Mouse (Mus musculus): Measurements from ENCODE around the gene Samd4b. TPM values are rescaled to one million over a fixed set of nuclear protein-coding genes. Genes with fewer than 3 reads are reported as not detected.
"Not testable (repeated sequence)": the region's sequence is repeated elsewhere in the genome, so short reads cannot be mapped to it uniquely, and the experiment has no call there.

Samd4b gene
- 4.6 and 5.4 TPM in 2 replicates for total RNA-seq (2017)

DNA sequence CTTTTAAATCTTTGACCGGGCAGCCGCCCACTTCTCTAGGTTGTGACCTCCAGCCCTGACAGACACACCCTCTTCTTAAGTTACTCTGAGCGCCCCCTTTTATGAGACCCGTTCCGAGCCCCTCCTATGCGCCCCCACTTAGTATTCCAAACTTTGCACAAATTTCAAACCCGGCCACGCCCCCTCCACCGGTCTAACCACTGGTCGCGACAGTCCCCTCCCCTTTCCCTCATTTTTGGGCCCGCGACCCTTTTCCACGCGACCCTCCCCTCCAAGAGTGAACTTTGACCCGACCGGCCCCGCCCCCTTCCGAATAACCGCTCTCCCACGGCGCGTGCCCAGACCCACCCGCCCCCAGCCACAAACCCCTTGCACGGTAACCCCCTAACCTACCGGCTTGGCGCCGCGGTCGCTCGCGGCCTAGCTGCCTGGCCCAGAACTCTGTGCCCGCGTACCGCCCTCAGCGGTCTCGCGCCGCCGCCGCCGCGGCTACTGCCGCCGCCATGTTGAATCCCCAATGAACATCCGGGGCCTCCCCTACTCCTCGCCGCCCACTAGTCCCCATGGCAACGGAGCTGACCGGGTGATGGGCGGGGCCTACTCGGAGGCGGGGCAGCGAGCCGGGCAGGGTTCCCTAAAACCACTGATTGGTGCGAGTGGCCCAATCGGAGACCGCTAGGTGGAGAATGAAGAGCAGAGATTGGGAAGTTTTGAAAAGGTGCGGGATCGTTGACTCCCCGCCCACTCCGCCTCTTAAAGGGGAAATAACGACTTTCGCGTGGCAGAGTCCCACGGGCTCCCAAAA lies at the start of gene Samd4b, which contains the start of gene Pak4:
TSS of gene Samd4b (minus strand) at position 503 of the 805 bp plus-strand sequence.
TSS of gene Pak4 (minus strand) at position 544 of the 805 bp plus-strand sequence.
- peak; percentile 91 for ATAC-seq (replicated peaks; ENCODE audit: low read depth, poor library complexity, severe bottlenecking)

DNA sequence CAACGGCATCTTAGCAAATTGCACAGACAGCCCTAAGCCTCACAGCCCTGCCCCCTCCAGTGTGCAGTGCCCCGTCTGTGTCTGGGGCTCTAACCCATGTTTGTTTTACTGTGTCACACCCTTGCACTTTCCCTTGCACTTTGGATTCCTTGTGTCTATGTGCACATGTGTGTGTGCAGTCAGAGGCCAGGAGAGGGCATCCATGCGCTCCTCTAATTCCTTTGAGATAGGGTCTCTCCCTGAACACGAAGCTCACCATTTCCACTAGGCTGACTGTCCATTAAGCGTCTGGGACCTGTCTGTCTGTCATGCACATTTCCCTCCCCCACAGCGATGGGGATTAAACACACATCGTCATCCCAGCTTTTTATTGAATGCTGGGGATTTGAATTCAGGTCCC lies 49.1 kb upstream of the Samd4b start:
- ATAC-seq (replicated peaks; ENCODE audit: low read depth, poor library complexity, severe bottlenecking) = peak; percentile 45

- ATAC-seq (replicated peaks; ENCODE audit: low read depth, poor library complexity, severe bottlenecking) = no peak
Measured at GRCm38 (mm10) chr7:28645947-28646475, 48.1 kb upstream of the Samd4b start.

DNA sequence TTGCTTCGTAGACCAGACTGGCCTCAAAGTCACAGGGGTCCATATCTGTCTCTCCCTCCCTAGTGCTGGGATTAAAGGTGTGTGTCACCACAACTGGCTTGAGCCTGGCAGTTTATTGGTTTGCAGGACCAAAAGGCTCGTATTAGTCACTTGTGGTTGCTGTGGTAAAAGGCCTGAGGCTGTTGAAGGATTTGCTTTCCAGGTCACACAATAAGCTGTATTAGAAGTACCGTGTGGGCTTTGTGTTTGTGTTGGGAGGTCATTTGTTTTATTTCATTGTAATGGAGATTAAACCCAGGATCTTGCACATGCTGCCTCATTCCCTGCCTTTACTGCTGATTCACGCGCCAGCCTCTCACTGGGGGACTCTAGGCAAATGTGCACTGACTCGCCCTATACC lies 47.4 kb upstream of the Samd4b start:
- no peak for ATAC-seq (replicated peaks; ENCODE audit: low read depth, poor library complexity, severe bottlenecking)

DNA sequence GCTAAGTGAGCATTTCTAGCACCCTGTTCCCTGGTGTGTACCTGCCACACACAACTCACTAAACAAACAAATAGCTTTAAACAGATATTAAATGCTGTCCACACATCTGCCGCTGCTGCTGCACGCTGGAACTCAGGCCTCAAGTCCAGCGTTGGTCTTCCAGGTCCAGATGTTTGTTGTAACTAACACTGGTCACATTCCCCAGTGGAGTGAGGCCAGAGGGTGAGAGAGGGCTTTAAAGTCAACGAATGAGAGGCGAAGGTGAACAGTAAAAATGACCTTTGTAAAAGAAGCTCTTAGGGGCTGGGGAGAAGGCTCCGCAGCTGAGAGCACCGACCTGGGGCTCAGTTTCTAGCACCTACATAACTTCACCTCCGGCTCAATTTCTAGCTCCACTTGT lies 43.6 kb upstream of the Samd4b start:
- ATAC-seq (replicated peaks; ENCODE audit: low read depth, poor library complexity, severe bottlenecking) = no peak

DNA sequence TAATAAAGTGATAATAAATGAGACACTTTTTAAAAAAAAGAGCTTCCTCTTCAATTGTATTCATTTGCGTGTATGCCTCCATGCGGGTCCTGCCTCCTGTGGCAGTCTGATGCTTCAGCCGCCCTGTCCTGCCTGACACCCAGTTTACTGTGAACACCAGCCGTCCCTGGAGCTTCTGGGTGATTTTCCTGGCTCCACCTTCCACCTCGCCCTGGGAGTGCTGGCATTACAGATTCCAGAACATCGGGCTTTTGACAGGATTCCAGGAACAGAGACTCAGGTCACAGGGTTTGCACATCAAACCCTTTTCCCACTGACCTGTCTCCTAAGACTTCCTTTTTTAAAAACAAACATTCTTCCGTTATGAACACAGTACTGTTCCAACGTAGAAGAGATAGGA lies 39.6 kb upstream of the Samd4b start:
- no peak for ATAC-seq (replicated peaks; ENCODE audit: low read depth, poor library complexity, severe bottlenecking)

DNA sequence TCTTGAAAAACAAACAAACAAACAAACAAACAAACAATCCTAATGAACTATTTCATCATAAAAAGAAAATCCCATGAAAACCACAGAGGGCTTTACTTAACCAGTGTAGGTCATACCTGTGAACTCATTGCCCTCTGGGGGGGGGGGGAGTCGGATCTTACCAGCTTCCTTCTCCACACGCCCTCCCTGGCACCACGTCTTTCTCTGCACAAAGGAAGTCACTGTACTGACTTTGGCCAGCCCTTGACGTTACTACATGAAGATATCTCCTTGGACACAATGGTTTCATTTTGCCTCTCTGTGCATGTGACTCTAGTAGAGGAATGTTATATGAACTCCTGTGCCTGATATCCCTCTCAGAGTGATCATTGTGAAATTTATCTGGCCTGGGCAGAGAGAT lies 36.2 kb upstream of the Samd4b start:
- no peak for ATAC-seq (replicated peaks; ENCODE audit: low read depth, poor library complexity, severe bottlenecking)

DNA sequence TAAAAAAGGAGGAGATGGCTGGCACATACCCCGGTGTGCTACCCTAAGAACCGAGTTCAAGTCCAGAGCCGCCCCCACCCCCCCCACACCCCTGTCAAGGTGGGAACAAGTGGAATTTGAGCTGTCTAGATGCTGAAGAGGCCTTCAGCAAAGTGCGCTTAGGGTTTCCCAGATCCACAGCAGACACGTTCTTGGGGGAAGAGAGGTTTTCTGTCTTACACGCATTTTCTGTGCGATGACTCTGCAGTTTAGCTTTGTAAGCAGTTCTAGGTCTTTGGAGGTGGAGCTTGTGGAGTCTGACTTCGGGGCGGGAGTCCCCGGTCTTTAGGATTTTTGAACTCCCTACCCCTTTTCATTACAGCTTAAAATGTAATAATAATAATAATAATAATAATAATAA lies 33.1 kb upstream of the Samd4b start, which contains the start of gene Acp7:
TSS of gene Acp7 (minus strand) at position 260 of the 400 bp plus-strand sequence.
- 0 out of 2 replicates have a peak, but pooled peaks have one; percentile 36 for ATAC-seq (replicated peaks; ENCODE audit: low read depth, poor library complexity, severe bottlenecking)

DNA sequence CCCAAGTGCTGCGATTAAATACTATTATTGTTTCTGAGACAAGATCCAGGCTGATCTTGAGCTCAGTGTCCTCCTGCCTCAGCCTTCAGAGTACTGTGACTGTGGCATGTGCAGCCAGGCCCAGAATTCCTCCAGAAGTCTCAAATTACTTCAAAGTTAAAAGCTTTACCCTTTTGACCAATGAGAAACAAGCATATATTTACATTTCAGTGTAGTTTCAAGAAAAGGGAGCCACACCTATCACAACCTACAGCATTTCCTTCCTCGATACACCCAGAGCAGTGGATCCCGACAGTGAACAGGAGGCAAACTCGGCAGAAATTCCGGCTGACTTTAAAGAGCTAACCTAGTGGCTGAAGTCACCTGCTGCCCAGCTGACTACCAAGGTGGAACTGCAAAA lies 26.8 kb upstream of the Samd4b start:
- ATAC-seq (replicated peaks; ENCODE audit: low read depth, poor library complexity, severe bottlenecking) = no peak

DNA sequence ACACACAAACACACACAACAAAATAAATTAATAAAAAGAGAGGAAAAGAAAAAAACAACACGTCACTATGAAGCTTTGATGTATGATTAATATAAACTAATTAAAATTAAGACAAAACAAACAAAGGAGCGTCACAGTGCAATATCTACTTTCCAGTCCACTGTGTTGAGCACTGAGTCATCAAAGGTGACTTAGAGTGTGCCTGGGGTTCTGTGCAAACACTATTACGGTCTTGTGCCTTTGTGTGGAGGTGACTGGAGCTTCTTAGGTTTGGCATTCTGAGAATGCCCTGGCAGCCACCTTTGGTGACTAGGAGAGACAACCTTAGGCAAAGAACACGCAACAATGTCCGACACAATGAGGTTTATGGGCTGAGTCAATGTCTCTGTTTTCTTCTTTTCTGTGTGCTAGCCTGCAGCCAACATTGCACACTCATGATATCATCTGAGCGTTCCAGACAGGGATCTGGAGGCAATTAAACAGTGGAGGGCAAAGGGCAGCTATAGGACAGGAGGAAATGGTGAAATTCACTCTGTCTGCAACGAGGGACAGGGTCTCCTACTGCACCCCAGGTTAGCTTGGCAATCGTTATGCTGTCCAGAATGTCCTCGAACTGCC lies 21.3 kb upstream of the Samd4b start:
- ATAC-seq (replicated peaks; ENCODE audit: low read depth, poor library complexity, severe bottlenecking) = no peak

GRCm38 (mm10) chr7:28605951-28606350 lies 8.0 kb upstream of the Samd4b start:
- ATAC-seq (replicated peaks; ENCODE audit: low read depth, poor library complexity, severe bottlenecking) = no peak

DNA sequence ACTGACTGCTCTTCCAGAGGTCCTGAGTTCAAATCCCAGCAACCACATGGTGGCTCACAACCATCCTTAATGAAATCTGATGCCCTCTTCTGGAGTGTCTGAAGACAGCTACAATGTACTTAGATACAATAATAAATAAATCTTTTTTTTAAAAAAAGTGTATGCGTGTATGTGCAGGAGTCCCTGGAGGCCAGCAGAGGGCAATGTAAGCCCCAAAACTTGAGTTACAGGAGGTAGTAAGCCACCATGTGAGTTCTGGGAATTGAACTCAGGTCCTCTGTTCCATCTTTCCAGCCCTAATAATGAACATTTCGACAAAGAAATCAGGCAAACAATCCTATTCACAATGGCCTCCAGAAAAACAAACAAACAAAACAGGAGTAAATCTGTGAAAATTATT lies 5.8 kb upstream of the Samd4b start:
- not testable (repeated sequence) for ATAC-seq (replicated peaks; ENCODE audit: low read depth, poor library complexity, severe bottlenecking)

DNA sequence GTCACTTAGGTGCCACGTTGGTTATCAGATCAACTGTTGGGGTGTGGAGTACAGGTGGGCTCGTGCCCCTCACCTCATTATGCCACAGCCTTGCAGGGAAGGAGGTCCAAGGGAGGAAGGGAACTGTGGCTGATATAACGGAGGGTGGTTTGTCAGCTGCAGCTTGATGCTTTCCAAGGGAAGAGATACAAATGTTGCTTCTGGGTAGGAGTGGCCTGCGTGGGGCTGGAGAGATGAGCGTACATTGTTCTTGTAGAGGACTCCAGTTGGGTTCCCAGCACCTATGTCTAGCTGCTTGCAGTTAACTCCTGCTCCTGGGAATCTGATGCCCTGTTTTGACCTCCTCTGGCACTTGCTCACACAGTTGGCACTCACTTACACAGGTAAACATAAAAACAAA lies 5.2 kb upstream of the Samd4b start:
- ATAC-seq (replicated peaks; ENCODE audit: low read depth, poor library complexity, severe bottlenecking) = no peak

DNA sequence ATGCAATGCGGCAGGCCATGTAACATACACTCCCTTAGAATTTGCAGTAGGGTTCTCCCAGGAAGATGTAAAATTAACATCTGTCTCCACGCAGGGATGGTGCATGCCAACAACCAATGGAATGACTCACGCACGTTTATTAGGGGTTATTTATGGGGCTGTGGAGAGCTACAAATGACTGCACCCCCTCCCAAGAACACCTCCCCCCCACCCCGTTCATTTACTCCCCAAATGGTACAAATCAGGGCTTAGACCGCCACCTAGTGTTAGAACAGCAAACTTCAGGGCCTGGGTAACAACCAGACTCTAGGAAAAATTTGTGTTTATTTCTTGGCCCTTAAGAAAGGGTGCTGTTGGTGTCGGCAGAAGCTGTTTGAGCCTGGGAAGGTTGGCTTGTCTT lies 3.7 kb upstream of the Samd4b start:
- no peak for ATAC-seq (replicated peaks; ENCODE audit: low read depth, poor library complexity, severe bottlenecking)

GRCm38 (mm10) chr7:28601029-28601428 lies 3.1 kb upstream of the Samd4b start:
- ATAC-seq (replicated peaks; ENCODE audit: low read depth, poor library complexity, severe bottlenecking) = peak; percentile 55

DNA sequence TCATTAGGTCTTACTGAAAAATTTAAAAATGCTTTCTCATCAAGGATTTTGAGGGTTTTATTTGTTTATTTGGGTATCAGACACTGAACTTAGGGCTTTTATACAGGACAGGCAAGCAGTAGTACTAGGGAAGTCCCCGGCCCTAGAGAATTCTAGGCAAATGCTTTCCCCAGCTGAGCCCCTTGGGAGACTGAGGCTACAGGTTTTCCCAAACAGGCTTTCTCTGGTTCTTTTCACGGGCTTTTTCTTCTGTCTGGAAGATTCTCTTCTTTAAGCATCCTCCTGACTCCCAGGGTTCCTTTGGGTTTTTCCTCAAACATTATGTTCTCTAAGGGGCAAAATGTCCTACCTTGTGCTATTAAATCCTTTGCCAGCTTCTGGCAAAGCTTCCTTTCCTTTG lies 1.0 kb upstream of the Samd4b start:
- no peak for ATAC-seq (replicated peaks; ENCODE audit: low read depth, poor library complexity, severe bottlenecking)

GRCm38 (mm10) chr7:28597277-28597570 lies 720 bp downstream of the Samd4b start:
- ATAC-seq (replicated peaks; ENCODE audit: low read depth, poor library complexity, severe bottlenecking) = no peak

GRCm38 (mm10) chr7:28596436-28597276 lies 1.3 kb downstream of the Samd4b start:
- ATAC-seq (replicated peaks; ENCODE audit: low read depth, poor library complexity, severe bottlenecking) = no peak

DNA sequence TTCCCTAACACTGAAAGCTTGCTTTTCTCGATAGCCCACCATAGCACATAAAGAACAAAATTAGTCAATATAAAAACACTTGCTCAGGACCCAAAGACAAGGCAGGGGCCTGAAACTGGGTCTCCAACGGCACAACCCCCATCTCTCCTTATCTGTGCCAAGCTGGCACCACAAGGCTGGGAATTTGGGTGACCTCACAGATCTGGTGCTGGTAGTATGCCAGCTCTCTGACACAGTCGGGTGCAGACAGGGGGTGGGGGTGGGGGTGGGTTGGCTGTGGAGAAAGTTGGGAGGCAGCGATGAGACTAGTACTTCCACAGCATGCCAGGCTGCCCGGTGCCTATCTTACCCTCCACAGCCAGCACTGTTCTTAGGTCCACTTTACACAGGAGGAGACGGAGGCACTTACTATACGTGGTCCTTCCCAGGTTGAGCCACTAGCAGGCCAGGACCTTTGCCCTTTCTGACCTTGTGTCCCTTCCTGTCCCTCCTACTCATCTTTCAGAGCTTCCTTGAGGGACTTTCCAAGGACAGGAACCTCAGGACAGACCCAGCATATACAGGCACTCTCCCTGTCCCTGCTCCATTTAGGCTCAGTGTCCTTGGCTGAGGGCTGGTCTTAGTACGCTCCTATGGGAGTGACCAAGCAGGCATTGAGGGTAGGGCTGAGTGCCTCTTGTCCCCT lies 2.1 kb downstream of the Samd4b start:
- ATAC-seq (replicated peaks; ENCODE audit: low read depth, poor library complexity, severe bottlenecking) = no peak
